Mouse (Mus musculus) liver, embryonic 16.5 days (tissue): ENCODE results near the gene Saa3. TPM values are rescaled to one million over a fixed set of nuclear protein-coding genes. Genes with fewer than 3 reads are reported as not detected.

Experiments used
- ATAC-seq: fragments of 200-750 bp; cut with Nextera tagmentation; 2 replicates; pipeline ENCODE4 v1.8.0; 2017; ENCODE audit warnings: low read depth, mild to moderate bottlenecking, moderate number of reproducible peaks, moderate library complexity
- H3K27ac ChIP-seq: fragments of 300-500 bp; sonication (generic); 2 replicates; pipeline ENCODE4 v1.5.1; 2014; ENCODE audit warnings: mild to moderate bottlenecking, low read length
- H3K27me3 ChIP-seq: fragments of 300-500 bp; sonication (generic); 2 replicates; pipeline ENCODE4 v1.6.1; 2014; ENCODE audit warnings: low read depth, low read length, mixed read lengths; ENCODE audit not compliant: control insufficient read depth, insufficient read depth
- H3K36me3 ChIP-seq: fragments of 300-500 bp; sonication (generic); 2 replicates; pipeline ENCODE4 v1.6.1; 2014; ENCODE audit warnings: mild to moderate bottlenecking; ENCODE audit not compliant: control insufficient read depth, insufficient read depth
- H3K4me1 ChIP-seq: fragments of 300-500 bp; sonication (generic); 2 replicates; pipeline ENCODE4 v1.6.1; 2014; ENCODE audit warnings: low read depth, low read length, mixed read lengths; ENCODE audit not compliant: control insufficient read depth
- H3K4me2 ChIP-seq: fragments of 300-500 bp; sonication (generic); 2 replicates; pipeline ENCODE4 v1.6.1; 2014; ENCODE audit warnings: low read depth, low read length, mixed read lengths
- H3K4me3 ChIP-seq: fragments of 300-500 bp; sonication (generic); 2 replicates; pipeline ENCODE4 v1.5.1; 2014; ENCODE audit warnings: low read depth, mild to moderate bottlenecking, low read length
- H3K9ac ChIP-seq: fragments of 300-500 bp; sonication (generic); 2 replicates; pipeline ENCODE4 v1.6.1; 2014; ENCODE audit warnings: low read depth, low read length
- H3K9me3 ChIP-seq: fragments of 300-500 bp; sonication (generic); replicated peaks from 2 replicates; pipeline ENCODE4 v1.6.1; 2016; ENCODE audit warnings: low read length; ENCODE audit not compliant: control insufficient read depth
- WGBS: fragments of 180-500 bp; shearing (Covaris S2); extraction: QIAGEN DNeasy Blood & Tissue Kit; methylation state at CpG from one replicate; pipeline ENCODE4 v1.1.7; 2014; ENCODE audit not compliant: insufficient replicate concordance; 5-methylcytosine and 5-hydroxymethylcytosine counted together
- polyA plus RNA-seq: library from polyadenylated mRNA; unstranded; fragments of >200 nt; fragmentation: Nextera tagmentation; extraction: Ambion mirVana; gene quantifications from 2 replicates; pipeline ENCODE4 v1.2.1, GENCODE M21; 2015

Gene Saa3
- polyA plus RNA-seq, 1 experiment from 2014 or later: 29.5 TPM

DNA sequence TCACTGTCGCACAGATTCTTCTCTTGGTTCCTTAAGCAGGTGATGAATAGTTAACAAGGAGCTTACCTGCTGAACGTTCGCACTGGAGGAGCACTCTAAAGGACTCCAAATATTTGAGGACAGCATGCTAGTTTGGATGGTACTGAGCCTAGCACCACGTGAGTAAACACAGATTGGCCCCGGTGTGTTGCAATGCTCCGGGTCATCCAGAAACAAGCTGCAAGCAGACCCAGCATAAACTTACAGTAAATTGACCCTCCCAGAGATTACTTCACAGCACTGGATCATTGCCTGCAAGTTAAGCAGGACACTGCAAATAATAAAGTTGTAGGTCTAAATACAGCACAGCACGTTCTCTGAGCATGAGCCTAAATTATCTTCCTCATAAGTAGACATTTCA, 4.0 kb upstream of the Saa3 start:
- Histone ChIP-seq H3K4me3 (no peak overlapping the region), H3K4me1 (peaks cover 10% of the 10 kb centered on the region), H3K27ac (peak overlapping the region; percentile 90), H3K36me3 (no peaks in the 10 kb centered on the region), H3K4me2 (no peak overlapping the region), H3K9ac (no peak overlapping the region), H3K9me3 (no peaks in the 10 kb centered on the region), H3K27me3 (no peaks in the 10 kb centered on the region)
- WGBS: 40% methylated on average over 7 of the region's 7 CpGs
- peak; percentile 93 for ATAC-seq

DNA sequence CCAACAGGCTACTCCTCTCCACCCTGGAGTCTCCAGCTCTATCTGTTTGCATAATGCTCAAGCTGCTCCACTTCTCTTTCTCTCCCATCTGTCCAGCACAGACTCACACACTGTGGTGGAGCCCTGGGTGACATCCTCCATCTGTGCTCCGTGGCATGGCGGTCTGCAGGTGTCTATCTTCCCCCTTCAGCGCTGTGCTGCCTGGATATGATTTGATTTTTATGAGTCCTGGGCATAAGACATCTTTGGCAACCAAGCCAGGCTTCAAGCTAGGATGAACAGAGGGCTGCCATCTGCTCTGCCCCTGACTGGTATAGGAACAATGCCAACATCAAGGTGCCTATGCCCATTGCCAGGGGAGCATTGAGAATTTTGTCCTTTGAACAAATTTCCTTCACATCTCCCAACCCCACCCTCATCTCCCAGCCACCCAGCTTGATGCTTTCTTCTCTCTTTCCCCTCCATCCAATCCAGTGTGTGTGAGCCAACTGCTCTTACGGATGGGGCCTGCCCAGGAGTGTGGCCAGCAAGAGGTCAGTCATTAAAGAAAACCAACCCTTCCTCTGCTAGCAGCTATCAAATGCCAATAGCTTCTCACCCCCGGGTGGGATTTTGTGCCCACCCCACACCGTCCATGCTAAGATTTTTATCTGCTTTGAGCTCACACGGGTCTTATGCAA, 3.2 kb upstream of the Saa3 start:
- Histone ChIP-seq H3K4me3 (no peak overlapping the region), H3K9me3 (no peaks in the 10 kb centered on the region), H3K27me3 (no peaks in the 10 kb centered on the region), H3K9ac (no peak overlapping the region), H3K4me1 (peaks cover 5% of the 10 kb centered on the region), H3K27ac (peak overlapping the region; percentile 70), H3K36me3 (no peaks in the 10 kb centered on the region), H3K4me2 (no peak overlapping the region)
- ATAC-seq: no peak
- WGBS: 57% methylated on average over 7 of the region's 7 CpGs

DNA sequence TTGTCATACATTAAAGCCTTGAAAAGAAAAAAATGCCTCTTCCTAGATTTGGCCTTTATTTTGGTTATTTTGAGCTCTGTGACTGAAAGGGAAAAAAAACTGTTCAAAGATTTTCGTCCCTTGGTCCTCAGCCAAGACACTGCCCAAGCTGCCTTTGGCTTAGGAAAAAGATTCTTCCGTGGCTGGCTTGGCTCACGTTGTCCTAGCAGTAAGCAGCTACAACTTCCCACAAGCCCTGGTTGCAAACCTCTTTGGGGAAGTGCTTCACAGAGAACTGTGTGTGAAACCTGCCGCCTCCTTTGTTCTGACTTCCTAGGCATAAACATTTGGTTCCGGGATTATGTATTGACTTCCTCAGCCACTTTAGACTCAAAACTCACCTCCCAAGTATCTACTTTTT, 1.4 kb upstream of the Saa3 start:
- no peak overlapping the region for H3K9ac ChIP-seq
- H3K9me3 ChIP-seq: no peaks in the 10 kb centered on the region
- no peaks in the 10 kb centered on the region for H3K36me3 ChIP-seq
- H3K4me1 ChIP-seq: peaks cover 5% of the 10 kb centered on the region
- no peak overlapping the region for H3K27ac ChIP-seq
- 32% methylated on average over 5 of the region's 5 CpGs for WGBS
- no peak for ATAC-seq
- H3K27me3 ChIP-seq: no peaks in the 10 kb centered on the region
- H3K4me3 ChIP-seq: no peak overlapping the region
- H3K4me2 ChIP-seq: no peak overlapping the region

DNA sequence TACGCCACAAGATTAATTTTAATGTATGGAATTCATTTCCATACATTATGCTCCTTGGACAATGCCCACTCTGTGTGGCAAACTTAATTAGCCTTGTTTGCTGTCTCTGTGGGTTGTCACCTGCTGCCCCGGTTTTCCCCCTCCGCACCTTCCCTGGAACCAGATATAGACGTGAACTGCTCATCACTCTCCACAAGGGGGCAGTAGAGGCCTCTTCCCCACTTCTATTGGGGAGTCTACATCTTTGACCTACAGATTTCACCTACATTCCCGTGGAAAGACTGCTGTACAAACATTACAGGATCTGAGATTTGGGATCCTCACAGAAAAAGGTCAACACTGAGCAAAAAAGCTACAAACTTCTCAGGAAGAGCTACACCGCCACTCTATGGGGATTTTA, 982 bp downstream of the Saa3 start:
- no peak for ATAC-seq
- H3K27me3 ChIP-seq: no peaks in the 10 kb centered on the region
- H3K27ac ChIP-seq: no peak overlapping the region
- no peak overlapping the region for H3K4me3 ChIP-seq
- H3K9me3 ChIP-seq: no peaks in the 10 kb centered on the region
- peaks cover 5% of the 10 kb centered on the region for H3K4me1 ChIP-seq
- H3K4me2 ChIP-seq: no peak overlapping the region
- H3K36me3 ChIP-seq: no peaks in the 10 kb centered on the region
- no peak overlapping the region for H3K9ac ChIP-seq
- 25% methylated on average over 6 of the region's 6 CpGs for WGBS

DNA sequence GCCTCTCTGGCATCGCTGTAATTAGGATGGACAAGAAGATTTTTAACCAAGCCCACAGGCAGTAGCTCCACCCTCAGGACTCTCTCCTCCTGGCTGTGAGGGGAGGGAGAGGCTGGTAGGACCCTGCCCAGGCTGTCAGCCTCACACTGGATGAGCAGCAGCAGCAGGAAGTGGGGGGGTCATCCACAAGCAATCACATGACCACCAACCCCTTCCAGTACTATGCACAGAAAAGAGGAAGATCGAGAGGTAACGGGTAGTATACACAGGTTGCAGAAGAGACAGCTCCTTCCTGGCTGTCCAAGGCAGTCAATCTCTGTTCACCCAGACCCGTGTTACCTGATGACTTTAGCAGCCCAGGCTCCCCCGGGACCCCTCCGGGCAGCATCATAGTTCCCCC, 3.2 kb downstream of the Saa3 start:
- H3K36me3 ChIP-seq: no peaks in the 10 kb centered on the region
- peaks cover 9% of the 10 kb centered on the region for H3K4me1 ChIP-seq
- H3K4me2 ChIP-seq: no peak overlapping the region
- no peak for ATAC-seq
- no peaks in the 10 kb centered on the region for H3K27me3 ChIP-seq
- H3K9me3 ChIP-seq: no peaks in the 10 kb centered on the region
- H3K27ac ChIP-seq: no peak overlapping the region
- H3K4me3 ChIP-seq: no peak overlapping the region
- WGBS: 18% methylated on average over 6 of the region's 6 CpGs
- H3K9ac ChIP-seq: no peak overlapping the region

DNA sequence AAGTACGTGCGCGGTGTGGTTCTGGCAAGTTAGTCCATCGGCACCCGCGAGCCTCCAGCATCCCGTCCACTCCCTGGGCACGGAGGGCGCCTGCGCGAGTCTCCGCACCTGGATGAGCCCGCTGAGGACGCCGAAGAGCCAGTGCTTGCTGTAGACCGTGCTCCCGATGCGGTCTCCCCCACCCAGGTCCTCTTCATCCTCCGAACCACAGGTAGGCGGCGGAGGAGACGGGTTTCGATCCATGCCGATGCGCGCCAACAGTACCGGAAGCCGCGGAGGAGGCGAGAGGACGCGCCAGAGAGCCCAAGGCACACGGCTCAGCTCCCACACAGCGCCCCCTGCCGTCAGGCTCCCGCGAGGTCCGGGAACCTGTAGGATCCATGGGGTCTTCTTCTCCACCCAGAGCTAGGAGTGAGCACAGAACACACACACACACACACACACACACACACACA, 5.1 kb downstream of the Saa3 start, which contains the start of gene Saal1:
Saal1 (minus strand) TSS at position 291 of the 455 bp plus-strand sequence.
- Histone ChIP-seq H3K4me3 (peak within 1 kb of the TSS; percentile 86), H3K9ac (peak within 1 kb of the TSS; percentile 85), H3K4me1 (peaks cover 9% of the 10 kb centered on the region), H3K36me3 (peaks cover 10% of the 10 kb centered on the region), H3K4me2 (peak within 1 kb of the TSS; percentile 65), H3K9me3 (no peaks in the 10 kb centered on the region), H3K27ac (no peak within 1 kb of the TSS), H3K27me3 (no peaks in the 10 kb centered on the region)
- ATAC-seq: peak; percentile 89
- WGBS: under 1% methylated on average over 38 of the region's 38 CpGs

DNA sequence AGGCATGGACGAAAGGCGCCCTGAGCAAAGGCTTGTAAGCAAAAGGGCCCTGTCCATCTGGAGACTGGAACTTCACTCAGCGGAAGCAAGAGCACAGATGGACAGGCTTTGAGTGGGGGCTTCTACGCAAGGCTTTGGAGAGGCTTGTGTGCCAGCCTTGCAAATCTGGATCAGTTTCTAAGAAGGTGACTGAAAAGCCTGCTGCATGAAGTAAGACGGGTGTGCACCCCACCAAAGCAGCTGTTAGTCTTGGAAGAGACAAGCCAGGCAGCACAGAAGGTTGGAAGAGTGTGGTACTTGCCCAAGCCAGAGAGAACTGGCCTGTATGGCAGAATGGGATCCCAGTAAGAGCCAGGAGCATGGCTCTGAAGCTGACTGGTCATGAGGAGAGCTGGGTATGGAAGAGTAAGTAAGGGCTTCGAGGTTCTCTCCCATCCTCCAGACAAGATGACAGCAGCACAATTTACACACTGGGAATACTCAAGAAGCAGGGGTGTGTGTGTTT, 14.9 kb downstream of the Saa3 start:
- Histone ChIP-seq H3K9me3 (no peaks in the 10 kb centered on the region), H3K9ac (no peak overlapping the region), H3K27me3 (no peaks in the 10 kb centered on the region), H3K4me1 (peaks cover 2% of the 10 kb centered on the region), H3K4me3 (no peak overlapping the region), H3K36me3 (peaks cover 36% of the 10 kb centered on the region), H3K27ac (no peak overlapping the region), H3K4me2 (no peak overlapping the region)
- no peak for ATAC-seq
- WGBS: 82% methylated on average over 6 of the region's 6 CpGs

DNA sequence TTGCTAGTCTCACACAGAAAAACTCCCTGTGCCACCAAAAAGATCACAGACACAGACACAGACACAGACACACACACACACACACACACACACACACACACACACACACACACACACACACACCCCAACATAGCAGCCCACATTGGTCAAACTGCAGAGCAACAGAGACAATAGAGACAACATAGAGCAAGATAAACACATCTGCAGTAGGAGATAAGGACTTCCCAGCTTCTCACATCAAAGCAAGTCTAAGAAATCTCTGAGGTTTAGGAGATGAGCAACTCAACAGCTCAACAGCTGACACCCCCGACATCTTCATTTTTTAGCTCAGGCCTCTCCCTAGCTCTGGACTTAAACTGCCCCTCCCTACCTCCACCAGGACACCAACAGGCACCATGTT, 18.7 kb downstream of the Saa3 start:
- Histone ChIP-seq H3K4me3 (no peak overlapping the region), H3K36me3 (peaks cover 30% of the 10 kb centered on the region), H3K4me1 (peaks cover 2% of the 10 kb centered on the region), H3K27me3 (no peaks in the 10 kb centered on the region), H3K27ac (no peak overlapping the region), H3K4me2 (no peak overlapping the region), H3K9me3 (no peaks in the 10 kb centered on the region), H3K9ac (no peak overlapping the region)
- 26% methylated on average over 1 of the region's 1 CpGs for WGBS
- 0 out of 2 replicates have a peak, but pooled peaks have one; percentile 39 for ATAC-seq

DNA sequence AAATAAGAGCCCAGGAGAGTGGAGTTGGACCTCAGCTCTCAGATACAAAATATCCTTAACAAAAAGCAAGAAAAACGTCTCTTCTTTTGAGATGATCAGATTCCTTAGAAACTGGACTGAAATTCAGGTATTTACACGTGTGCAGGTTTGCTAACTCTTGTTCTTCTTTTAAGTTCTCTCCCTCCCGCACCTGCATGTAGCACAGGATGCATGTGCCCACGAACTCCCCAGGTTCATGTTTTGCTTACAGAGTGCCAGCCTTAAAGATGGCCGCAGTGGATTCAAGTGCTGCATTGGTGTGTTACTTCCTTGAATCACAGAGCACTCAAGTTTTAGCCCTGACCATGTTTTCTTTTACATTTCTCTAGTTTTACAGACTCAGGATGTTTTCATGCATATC, 28.7 kb downstream of the Saa3 start:
- Histone ChIP-seq H3K9ac (no peak overlapping the region), H3K4me2 (no peak overlapping the region), H3K36me3 (peaks cover 17% of the 10 kb centered on the region), H3K27me3 (no peaks in the 10 kb centered on the region), H3K4me1 (no peaks in the 10 kb centered on the region), H3K27ac (no peak overlapping the region), H3K4me3 (no peak overlapping the region), H3K9me3 (no peaks in the 10 kb centered on the region)
- 66% methylated on average over 5 of the region's 5 CpGs for WGBS
- no peak for ATAC-seq
